Mouse (Mus musculus) heart, postnatal 0 days (tissue): Measurements from ENCODE around the gene Tpd52l1. TPM values are rescaled to one million over a fixed set of nuclear protein-coding genes. Genes with fewer than 3 reads are reported as not detected.

Experiments
- ATAC-seq: fragments of 200-750 bp; cut with Nextera tagmentation; 2 replicates; pipeline ENCODE4 v1.8.0; 2017; ENCODE audit warnings: low read depth, moderate number of reproducible peaks, moderate library complexity; ENCODE audit not compliant: insufficient read depth
- DNase-seq: peaks from one replicate; pipeline ENCODE4 v3.0.0-alpha.2; 2016; ENCODE audit warnings: low spot score
- H3K27ac ChIP-seq: fragments of 300-500 bp; sonication (generic); 2 replicates; pipeline ENCODE4 v1.5.1; 2014; ENCODE audit warnings: low read depth, mild to moderate bottlenecking
- H3K27me3 ChIP-seq: fragments of 300-500 bp; sonication (generic); 2 replicates; pipeline ENCODE4 v1.6.1; 2014; ENCODE audit warnings: low read length, mixed read lengths; ENCODE audit not compliant: control insufficient read depth, insufficient read depth
- H3K36me3 ChIP-seq: fragments of 300-500 bp; sonication (generic); replicated peaks from 2 replicates; pipeline ENCODE4 v1.6.1; 2014; ENCODE audit warnings: low read length, mixed read lengths; ENCODE audit not compliant: control insufficient read depth, insufficient read depth
- H3K4me1 ChIP-seq: fragments of 300-500 bp; sonication (generic); 2 replicates; pipeline ENCODE4 v1.6.1; 2014; ENCODE audit warnings: antibody characterized with exemption; ENCODE audit not compliant: control insufficient read depth, insufficient read depth
- H3K4me2 ChIP-seq: fragments of 300-500 bp; sonication (generic); 2 replicates; pipeline ENCODE4 v1.6.1; 2014; ENCODE audit warnings: low read depth, mild to moderate bottlenecking, low read length, moderate library complexity
- H3K4me3 ChIP-seq: fragments of 300-500 bp; sonication (generic); 2 replicates; pipeline ENCODE4 v1.5.1; 2014; ENCODE audit warnings: low read depth, low read length
- H3K9ac ChIP-seq: fragments of 300-500 bp; sonication (generic); replicated peaks from 2 replicates; pipeline ENCODE4 v1.6.1; 2014; ENCODE audit warnings: low read depth, low read length, mixed read lengths
- H3K9me3 ChIP-seq: fragments of 300-500 bp; sonication (generic); replicated peaks from 2 replicates; pipeline ENCODE4 v1.6.1; 2016; ENCODE audit warnings: low read length; ENCODE audit not compliant: control insufficient read depth
- CTCF ChIP-seq: IDR thresholded peaks from 2 replicates; pipeline ENCODE4 v1.5.1; 2016; ENCODE audit warnings: antibody characterized with exemption, control low read depth, low read depth
- EP300 ChIP-seq: IDR thresholded peaks from 2 replicates; pipeline ENCODE4 v1.6.1; 2016; ENCODE audit warnings: antibody characterized with exemption, low read depth
- WGBS: fragments of 180-500 bp; shearing (Covaris S2); extraction: QIAGEN DNeasy Blood & Tissue Kit; methylation state at CpG from one replicate; pipeline ENCODE4 v1.1.7; 2014; 5-methylcytosine and 5-hydroxymethylcytosine counted together
- polyA plus RNA-seq: library from polyadenylated mRNA; unstranded; fragments of >200 nt; fragmentation: Nextera tagmentation; extraction: Ambion mirVana; gene quantifications from 2 replicates; pipeline ENCODE4 v1.2.1, GENCODE M21; 2015
- total RNA-seq: library from RNA; depleted of rRNA; stranded (reverse); fragments of >200 nt; gene quantifications from 2 replicates; pipeline ENCODE4 v1.2.3, GENCODE M21; 2014; ENCODE audit warnings: low replicate concordance; rRNA removed

Gene Tpd52l1
- total RNA-seq: 3.7 and 11.9 TPM in 2 replicates
- polyA plus RNA-seq: 15.4 and 17.8 TPM in 2 replicates

DNA sequence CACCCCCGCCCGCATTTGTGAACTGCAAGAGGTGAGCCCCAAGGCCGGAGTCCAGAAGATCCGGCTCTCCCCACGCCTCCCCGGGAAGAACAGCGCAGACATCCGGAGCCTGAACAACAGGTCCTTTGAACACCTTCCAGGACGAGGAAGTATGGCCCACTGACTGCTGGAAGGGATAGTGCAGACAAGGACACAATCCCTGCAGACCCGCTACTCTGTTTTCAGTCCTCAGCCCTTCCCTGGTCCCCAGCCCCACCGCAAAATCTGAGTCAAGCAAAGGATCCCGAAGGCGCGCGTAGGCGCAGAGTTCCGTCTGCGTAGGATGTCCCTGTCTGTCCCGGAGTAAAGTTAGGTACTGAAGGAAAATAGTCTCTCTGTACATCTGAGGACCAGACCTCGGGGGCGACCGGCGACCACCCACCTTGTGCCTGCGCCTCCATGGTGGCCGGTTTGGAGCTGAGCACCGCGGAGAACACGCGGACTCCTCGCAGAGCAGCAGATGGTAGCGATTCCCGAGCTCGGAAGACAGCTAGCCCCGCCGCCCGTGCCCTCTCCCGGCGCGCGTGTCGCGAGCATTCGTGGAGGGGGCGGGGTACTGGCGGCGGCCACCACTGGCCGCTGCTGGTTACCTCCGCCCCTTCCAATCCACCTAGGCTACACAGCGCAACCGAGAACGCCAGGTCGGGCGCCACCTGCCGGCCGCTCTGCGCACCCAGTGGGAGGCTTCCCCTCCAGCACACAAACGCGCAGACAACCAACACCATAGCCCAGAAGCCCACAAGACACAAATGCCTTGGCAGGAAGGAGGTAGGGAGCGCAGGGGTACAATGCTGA, at the start of gene Tpd52l1:
TSS of gene Tpd52l1 (minus strand) at position 668 of the 834 bp plus-strand sequence.
- Histone ChIP-seq H3K4me3 (peak within 1 kb of the TSS; percentile 62), H3K27me3 (no peaks in the 10 kb centered on the region), H3K4me1 (no peaks in the 10 kb centered on the region; the same call in 1 of the 2 replicates), H3K27ac (no peak within 1 kb of the TSS), H3K9me3 (no peaks in the 10 kb centered on the region), H3K9ac (peak within 1 kb of the TSS; percentile 50; the same call in 1 of the 2 replicates), H3K4me2 (peak within 1 kb of the TSS; percentile 77), H3K36me3 (no peaks in the 10 kb centered on the region)
- TF ChIP-seq EP300 (no peak), CTCF (peak; percentile 94)
- under 1% methylated on average over 59 of the region's 59 CpGs for WGBS
- ATAC-seq (peak; percentile 97), DNase-seq (peak; percentile 86)

GRCm38 (mm10) chr10:31494296-31494695, 48.5 kb upstream of the Tpd52l1 start:
- Histone ChIP-seq H3K4me2 (no peak overlapping the region), H3K4me3 (no peak overlapping the region), H3K27me3 (no peaks in the 10 kb centered on the region), H3K9ac (no peak overlapping the region), H3K9me3 (no peaks in the 10 kb centered on the region), H3K36me3 (peaks cover 6% of the 10 kb centered on the region; the same call in 1 of the 2 replicates), H3K27ac (no peak overlapping the region), H3K4me1 (no peaks in the 10 kb centered on the region)
- no peak for ATAC-seq
- WGBS: 92% methylated on average over 1 of the region's 1 CpGs
- no peak for DNase-seq
- no peak for TF ChIP-seq CTCF
- no peak for TF ChIP-seq EP300

- 62% methylated on average over 10 of the region's 10 CpGs for WGBS
- TF ChIP-seq EP300 (no peak), CTCF (no peak)
Measured at GRCm38 (mm10) chr10:31467043-31467898, 21.5 kb upstream of the Tpd52l1 start.

GRCm38 (mm10) chr10:31465840-31466541, 20.2 kb upstream of the Tpd52l1 start:
- Histone ChIP-seq H3K27ac (no peak overlapping the region), H3K4me3 (no peak overlapping the region), H3K9me3 (no peaks in the 10 kb centered on the region), H3K27me3 (no peaks in the 10 kb centered on the region), H3K4me1 (no peaks in the 10 kb centered on the region), H3K4me2 (no peak overlapping the region), H3K36me3 (no peaks in the 10 kb centered on the region), H3K9ac (no peak overlapping the region)
- ATAC-seq (no peak), DNase-seq (peak; percentile 52)
- WGBS: 80% methylated on average over 6 of the region's 6 CpGs
- TF ChIP-seq CTCF: peak; percentile 82
- TF ChIP-seq EP300: no peak

More at GRCm38 (mm10) chr10:31467043-31467898, 21.5 kb upstream of the Tpd52l1 start:
- H3K4me2 ChIP-seq: no peak overlapping the region
- H3K9me3 ChIP-seq: no peaks in the 10 kb centered on the region
- ATAC-seq: peak; percentile 8; the same call in 1 of the 2 replicates
- H3K4me3 ChIP-seq: no peak overlapping the region
- no peaks in the 10 kb centered on the region for H3K4me1 ChIP-seq
- no peak overlapping the region for H3K9ac ChIP-seq
- no peak for DNase-seq
- no peaks in the 10 kb centered on the region for H3K36me3 ChIP-seq
- H3K27ac ChIP-seq: no peak overlapping the region
- H3K27me3 ChIP-seq: no peaks in the 10 kb centered on the region

DNA sequence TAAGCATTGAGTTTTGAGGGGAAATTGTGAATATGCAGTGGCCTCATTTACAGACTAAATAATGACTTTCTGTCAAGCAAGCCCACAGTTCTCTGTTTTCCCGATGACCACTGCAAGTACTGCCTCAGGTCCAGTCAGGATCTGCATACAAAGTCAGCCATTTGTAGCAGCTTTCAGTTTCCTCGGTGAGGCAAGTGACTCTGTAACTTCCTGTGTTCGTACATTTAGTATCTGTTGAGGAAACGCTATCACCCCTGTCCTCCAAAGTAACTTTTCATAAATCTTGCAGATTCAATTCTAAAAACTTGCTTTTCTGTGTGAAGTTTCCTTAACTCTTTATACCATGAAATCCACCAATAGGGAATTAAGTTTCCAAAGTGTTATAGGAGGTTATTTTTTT, 19.7 kb upstream of the Tpd52l1 start:
- H3K4me1 ChIP-seq: no peaks in the 10 kb centered on the region
- no peak overlapping the region for H3K4me2 ChIP-seq
- H3K9me3 ChIP-seq: no peaks in the 10 kb centered on the region
- no peak overlapping the region for H3K9ac ChIP-seq
- TF ChIP-seq EP300: no peak
- TF ChIP-seq CTCF: no peak
- H3K4me3 ChIP-seq: no peak overlapping the region
- ATAC-seq (no peak), DNase-seq (no peak)
- H3K27me3 ChIP-seq: no peaks in the 10 kb centered on the region
- H3K27ac ChIP-seq: no peak overlapping the region
- 52% methylated on average over 4 of the region's 4 CpGs for WGBS
- no peaks in the 10 kb centered on the region for H3K36me3 ChIP-seq
